Mouse (Mus musculus): ENCODE data around the gene Exoc7.

DNA sequence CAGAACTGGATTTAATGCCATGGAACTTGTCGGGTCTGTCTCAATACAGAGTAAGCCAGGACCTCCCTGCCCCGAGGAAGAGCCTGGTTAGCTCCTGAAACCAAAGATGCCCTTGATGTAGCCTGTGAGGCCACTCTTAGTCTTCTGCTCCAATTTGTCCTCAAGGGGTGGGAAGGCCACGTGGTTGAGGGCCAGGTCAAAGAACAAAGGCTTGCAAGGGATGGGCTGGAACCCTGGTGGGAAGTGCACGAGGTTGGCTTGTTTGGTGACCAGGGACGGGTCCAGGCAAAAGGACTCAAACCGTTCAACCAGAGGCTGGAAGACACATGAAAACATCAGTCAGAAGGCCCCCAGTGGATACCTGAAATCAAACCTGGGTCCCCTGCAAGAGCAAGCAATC, 61.4 kb downstream of the Exoc7 start:
- TF ChIP-seq CTCF (IDR thresholded peaks at IDR 0.05; ENCODE audit: control insufficient read depth, insufficient read depth, insufficient replicate concordance, low read depth, low read length) (no peak), POLR2A (IDR thresholded peaks at IDR 0.05; ENCODE audit: control insufficient read depth, low read depth, low read length) (no peak)

Measured in testis, adult 2 months (tissue).